Mouse (Mus musculus) adrenal gland, postnatal 4 days (tissue): Measurements from ENCODE around the gene Aplnr. TPM values are rescaled to one million over a fixed set of nuclear protein-coding genes. Genes with fewer than 3 reads are reported as not detected.

Source experiments
- DNase-seq, 2 experiments: peaks; one replicate each; pipeline ENCODE4 v3.0.0; 2021 to 2022; ENCODE audit warnings: low spot score in 2 of 2, mixed read lengths in 2 of 2
- total RNA-seq, 2 experiments: library from RNA; stranded (reverse); gene quantifications; 2 replicates each; pipeline ENCODE4 v1.2.3; 2021

Gene Aplnr
- total RNA-seq, 2 experiments from 2014 or later: 94.0 to 99.4 TPM

DNA sequence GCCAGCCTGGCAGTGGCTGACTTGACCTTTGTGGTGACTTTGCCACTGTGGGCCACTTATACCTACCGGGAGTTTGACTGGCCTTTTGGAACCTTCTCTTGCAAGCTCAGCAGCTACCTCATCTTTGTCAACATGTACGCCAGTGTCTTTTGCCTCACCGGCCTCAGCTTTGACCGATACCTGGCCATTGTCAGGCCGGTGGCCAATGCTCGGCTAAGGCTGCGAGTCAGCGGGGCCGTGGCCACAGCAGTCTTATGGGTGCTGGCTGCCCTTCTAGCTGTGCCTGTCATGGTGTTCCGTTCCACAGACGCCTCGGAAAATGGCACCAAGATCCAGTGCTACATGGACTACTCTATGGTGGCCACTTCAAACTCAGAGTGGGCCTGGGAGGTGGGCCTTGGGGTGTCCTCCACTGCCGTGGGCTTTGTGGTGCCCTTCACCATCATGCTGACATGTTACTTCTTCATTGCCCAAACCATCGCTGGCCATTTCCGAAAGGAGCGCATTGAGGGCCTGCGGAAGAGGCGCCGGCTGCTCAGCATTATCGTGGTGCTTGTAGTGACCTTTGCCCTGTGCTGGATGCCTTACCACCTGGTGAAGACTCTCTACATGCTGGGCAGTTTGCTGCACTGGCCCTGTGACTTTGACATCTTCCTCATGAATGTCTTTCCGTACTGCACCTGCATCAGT, 951 bp downstream of the Aplnr start:
- DNase-seq: no peak

DNA sequence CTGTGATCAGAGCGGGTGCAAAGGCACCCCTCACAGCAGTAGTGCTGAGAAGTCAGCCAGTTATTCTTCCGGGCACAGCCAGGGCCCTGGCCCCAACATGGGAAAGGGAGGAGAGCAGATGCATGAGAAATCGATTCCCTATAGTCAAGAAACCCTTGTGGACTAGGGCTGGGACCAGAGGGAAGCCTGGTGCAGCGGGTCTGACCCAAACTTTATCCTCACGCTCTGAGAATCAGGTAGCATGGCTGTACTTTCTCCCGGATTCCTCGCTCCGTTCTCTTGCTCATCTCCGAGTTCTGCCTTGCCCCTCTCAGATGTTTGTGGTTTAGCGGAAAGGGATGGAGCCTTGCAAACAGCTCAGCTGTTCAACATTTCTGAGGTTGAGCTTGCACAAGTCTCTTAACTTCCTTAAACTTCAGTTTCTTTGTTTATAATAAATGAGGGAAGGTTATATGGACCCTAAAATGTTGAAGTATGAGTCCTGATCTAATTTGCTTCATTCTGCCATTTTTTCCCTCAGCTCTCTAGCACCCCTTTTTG, 1.6 kb downstream of the Aplnr start:
- DNase-seq: no peak

GRCm38 (mm10) chr2:85138143-85138542, 2.1 kb downstream of the Aplnr start:
- DNase-seq: no peak

DNA sequence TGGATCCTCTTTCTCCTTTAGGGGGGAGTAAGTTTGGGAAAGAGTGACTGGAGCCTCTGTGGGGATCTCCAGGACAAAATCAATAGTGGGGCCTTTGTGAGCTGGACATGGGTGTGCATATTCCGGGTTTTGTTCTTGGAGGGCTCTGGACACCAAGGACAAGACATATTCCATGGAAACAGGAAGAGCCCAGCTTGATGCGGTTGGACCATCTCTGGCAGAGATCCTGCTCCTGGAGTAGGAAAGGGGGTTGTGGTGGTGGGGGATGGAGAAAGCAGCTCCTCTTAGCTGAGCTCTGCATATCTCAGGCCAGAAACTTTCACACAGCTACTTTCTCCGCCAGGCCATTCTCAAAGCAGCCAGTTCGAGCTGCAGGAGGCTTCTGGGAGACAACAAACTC, 3.4 kb downstream of the Aplnr start:
- no peak for DNase-seq

GRCm38 (mm10) chr2:85139846-85140245, 3.8 kb downstream of the Aplnr start:
- no peak for DNase-seq

DNA sequence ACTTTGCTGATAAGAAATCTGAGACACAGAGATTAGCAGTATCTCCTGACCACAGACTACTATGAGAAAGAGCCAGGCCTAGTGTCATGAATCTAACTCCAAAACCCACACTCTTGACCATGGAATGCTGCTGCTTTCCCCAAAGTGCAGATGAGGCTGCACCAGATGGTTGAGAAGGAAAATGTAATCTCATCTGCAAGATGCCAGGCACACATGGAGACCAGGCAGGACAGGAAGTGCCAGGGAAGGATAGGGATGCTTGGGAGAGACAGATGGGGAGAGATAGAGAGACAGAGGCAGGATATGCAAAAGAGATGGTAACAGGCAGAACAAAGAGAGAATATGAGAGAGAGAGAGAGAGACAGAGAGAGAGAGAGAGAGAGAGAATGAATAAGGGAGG, 4.8 kb downstream of the Aplnr start:
- no peak for DNase-seq

DNA sequence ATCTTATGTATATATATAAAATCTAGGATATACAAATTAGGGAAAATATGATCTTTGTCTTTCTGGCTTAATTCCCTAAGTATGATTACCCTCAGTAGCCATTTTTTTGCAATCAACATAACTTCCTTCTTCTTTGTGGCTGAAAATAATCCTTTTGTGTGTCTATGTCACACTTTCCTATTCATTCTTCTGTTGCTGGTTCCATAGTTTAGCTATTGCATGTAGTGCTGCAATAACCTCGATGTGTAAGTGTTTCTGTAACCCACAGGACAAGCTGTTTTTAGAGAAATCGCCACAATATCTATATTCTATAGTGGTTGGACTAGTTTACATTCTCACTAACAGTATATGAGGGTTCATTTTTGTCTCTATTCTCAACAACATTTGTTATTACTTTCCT, 8.9 kb downstream of the Aplnr start:
- no peak for DNase-seq

- no peak for DNase-seq
Measured at GRCm38 (mm10) chr2:85145346-85145745, 9.3 kb downstream of the Aplnr start.

DNA sequence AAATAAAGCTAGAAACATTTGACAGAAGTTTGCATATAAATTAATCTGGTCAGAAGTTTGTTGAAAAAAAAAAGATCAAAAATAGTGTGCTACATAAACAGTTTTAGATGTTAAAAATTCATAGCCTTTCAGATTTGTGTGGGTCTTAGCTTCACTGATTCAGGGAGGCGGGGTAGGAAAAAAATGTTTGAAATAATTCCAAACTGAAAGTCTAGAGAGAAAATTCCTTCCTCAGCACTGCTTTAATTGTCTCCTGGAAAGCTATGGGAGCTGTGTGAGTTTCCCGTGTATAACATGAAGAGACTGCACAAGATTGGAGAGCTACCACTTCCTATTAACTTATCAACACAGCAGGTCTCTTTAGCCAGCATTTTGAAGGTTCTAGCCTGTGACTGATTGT, 11.5 kb downstream of the Aplnr start:
- DNase-seq: no peak

DNA sequence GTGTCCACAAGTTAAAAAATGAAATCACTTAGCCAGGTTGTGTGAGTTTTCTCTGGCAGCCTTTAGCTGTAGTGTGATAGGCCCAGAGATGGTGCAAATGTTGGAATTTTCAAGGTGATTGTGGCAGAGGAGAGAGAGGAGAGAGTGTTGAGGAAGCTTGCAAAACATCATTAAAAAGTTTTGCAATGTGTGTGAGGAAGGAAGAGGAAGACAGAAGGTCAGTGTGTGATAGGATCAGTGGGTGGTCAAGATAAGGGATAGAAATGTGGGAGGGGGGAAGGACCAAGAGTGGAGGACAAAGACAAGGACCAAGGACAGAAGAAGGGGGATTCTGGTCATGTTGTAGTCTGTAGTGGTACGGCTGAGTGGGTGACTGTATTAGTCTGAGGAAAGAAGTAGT, 14.3 kb downstream of the Aplnr start:
- DNase-seq: no peak

- no peak for DNase-seq
Measured at GRCm38 (mm10) chr2:85151233-85151632, 15.2 kb downstream of the Aplnr start.

DNA sequence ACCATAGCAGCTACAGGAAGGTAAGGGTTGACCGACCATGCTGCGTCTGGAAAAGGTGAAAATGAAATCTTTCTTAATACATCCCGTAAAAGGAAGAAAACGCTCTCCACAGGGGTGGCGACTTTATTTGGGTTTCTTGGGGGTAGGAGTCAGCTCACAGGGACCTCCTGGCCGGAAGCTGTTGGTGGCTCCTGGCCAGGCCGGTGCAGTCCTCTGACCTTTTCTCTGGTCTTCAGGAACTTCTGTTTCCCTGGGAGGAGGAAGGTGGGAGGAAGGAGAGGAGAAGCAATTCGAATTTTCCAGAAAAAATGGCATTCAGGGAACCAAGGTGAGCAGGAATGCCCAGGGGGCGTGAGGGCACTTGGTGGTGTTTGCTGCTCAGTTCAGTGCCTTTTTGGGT, 19.3 kb downstream of the Aplnr start:
- DNase-seq: no peak

DNA sequence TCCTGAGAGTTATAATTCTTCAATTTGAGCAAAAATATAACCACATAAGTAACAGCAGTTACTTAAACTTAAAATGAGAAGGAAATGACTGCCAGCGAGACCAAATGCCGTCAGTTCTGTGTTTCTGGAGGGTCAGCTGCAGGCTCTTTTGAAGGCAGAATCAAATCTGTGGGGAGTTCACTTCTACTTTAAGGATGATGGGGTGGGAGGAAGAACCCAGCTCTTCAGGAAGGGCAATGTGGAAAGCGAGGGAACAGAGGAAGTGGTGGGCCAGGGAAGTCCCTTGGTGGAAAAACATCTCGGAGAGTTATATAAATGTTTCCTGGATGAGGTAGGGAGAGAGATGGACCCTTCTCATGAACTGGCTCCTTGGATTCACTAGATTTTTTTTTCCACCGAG, 20.1 kb downstream of the Aplnr start:
- DNase-seq: no peak

GRCm38 (mm10) chr2:85157382-85157781, 21.4 kb downstream of the Aplnr start:
- no peak for DNase-seq

GRCm38 (mm10) chr2:85160901-85161637, 25.0 kb downstream of the Aplnr start:
- DNase-seq: no peak

DNA sequence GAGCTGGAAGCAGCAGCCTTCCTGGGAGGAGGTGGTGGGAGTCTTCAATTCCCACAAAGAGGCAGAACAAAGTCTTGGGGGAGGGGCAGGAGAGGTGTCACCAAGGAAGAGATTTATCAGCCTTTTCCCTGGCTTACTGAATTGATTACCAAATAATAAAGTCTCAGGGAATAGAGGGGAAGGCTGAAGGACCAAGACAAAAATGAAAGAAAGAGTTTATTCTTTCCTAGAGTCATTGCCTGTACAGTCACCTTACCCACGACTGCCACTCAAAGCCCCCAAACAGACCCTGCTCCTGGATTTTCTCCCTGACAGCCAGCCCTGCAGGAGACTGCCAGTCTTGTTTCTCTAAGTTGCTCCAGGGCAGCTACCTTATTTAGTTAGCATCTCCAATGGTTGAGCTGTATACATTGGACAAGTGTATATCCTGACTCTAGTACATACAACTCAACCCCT, 25.6 kb downstream of the Aplnr start:
- no peak for DNase-seq

- DNase-seq: no peak
Measured at GRCm38 (mm10) chr2:85163311-85164047, 27.5 kb downstream of the Aplnr start.

DNA sequence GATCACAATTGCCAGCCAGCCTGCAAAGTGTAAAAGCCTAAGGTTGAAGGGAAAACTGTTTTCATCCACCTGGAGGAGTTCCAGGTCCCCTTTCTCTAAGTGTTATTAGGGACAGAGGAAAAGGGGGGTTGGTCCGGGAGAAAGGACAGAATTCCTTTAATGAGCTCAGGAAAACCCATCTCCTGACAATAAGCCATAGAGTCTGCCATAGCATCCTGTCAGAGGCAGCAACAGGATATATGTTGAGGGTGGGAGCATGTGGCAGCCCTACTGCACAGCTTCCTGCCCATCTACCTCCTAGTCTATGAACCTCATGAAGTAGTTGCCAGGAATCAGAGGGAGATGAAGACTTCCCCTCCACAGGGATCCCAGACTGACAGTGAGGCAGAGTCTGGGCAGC, 31.6 kb downstream of the Aplnr start:
- no peak for DNase-seq

GRCm38 (mm10) chr2:85168327-85168726, 32.3 kb downstream of the Aplnr start:
- DNase-seq: no peak

GRCm38 (mm10) chr2:85172071-85172762, 36.2 kb downstream of the Aplnr start:
- no peak for DNase-seq

DNA sequence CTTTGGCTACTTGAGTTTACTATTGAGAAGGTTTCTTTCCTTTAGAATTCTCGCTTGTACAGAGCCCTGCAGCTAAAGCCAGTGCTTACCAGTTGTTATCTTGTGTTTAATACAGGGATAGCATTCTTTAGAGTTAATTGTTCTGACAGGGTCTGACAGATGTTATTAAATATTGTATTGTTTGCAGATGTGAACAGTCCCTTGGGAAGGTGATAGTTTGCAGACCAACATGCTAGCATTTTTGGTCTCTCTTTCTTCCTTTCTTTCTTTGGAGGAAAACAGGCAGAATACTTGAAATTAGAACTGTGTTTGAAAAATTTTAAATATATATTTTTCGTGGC, 36.7 kb downstream of the Aplnr start:
- DNase-seq: no peak
